Mouse (Mus musculus): ENCODE data around the gene Acer3.
A peak's percentile ranks its signal among the peaks of the same experiment; 100 is the strongest.
"Not testable (repeated sequence)": the region's sequence is repeated elsewhere in the genome, so short reads cannot be mapped to it uniquely, and the experiment has no call there.

The Acer3 gene

DNA sequence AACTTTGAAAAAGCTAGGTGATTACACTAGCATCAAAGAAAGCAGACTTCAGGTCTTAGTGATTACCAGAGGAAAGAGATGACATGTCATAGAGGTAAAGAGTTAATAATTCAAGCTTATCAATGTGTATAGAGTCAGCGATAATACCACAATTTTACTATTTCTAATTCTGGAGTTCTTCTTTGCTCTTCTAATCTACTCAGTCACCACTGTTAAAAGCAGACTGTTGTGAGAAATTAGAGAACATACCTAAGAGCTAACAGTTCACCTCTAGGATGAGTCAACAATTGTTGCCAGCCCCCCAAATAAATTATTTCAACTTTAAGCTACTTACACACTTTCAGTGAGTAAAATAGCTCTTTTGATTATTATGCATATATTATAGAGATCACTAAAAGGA is 28.1 kb downstream of the Acer3 start:
- no peak for DNase-seq (ENCODE audit: low read depth, low spot score)

DNA sequence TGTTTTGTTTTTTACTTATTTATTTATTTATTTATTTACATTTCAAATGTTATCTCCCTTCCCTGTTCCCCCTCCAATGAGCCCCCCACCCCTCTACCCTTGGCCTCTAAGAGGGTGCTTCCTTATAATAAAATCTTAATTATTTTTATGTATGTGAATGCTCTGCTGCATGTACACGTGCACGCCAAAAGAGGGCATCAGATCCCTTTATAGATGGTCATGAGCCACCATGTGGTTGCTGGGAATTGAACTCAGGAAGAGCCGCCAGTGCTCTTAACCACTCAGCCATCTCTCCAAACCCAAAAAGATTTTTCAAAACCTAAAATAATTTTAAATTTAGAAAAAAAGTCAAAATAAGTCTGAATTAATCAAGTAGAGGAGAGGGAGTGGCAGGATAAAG is 31.4 kb downstream of the Acer3 start:
- peak; percentile 53 for DNase-seq (ENCODE audit: low read depth, low spot score)

DNA sequence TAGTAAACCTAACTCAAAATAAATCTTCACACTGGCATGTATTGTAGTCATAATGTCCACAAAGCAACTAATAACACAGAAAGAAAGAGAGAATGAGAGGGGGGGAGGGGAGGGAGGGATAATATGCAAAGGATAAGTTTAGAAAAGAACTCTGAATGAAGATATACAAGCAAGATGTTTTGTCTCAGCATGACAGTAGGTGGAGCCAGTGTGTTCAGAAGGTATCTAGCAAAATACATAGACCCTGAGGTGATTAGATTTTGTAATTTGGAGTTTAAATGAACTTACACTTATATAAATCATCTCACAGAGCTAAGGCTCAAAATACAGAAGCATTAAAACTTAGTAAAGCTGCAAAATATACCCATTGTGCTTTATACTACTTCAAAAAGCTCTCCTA is 44.7 kb downstream of the Acer3 start:
- peak; percentile 9 for DNase-seq (ENCODE audit: low read depth, low spot score)

DNA sequence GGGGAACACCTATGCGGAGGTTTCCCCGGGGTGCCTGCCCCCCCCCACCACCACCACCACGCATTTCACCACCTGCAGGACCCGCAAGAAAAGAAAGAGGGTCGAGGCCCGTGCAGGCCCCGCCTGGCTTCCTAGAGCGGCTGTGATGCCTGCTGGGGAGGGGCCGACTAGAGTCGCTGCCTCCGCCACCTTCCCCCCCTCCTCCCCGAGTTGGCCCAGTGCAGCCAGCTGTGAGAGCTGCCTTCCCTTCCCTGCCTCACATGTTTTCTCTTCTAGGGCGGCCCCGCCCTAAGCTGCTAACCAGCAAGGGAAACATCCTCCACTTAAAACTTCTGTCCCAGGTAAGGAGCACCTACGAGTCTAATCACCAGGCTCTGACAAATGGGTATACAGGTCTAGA is 52.8 kb downstream of the Acer3 start:
- peak; percentile 60 for DNase-seq (ENCODE audit: low read depth, low spot score)

DNA sequence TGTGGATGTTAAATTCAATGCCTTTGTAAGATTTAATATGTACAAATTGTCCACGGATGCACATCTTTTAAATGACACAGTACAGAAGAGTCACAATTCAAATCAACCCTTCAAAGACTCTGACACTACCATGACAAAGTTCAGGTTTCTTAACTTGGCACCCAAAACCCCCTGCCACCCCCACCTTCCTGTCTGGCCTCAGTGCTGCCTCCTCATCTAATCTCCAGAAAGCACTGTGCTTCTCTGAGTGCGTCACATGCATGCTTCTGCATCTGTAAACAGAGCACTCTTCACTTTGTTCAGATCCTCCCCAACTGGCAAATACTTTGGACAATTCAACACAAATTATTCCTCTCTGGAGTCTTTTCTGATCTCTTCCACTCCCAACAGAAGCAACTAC is 68.5 kb downstream of the Acer3 start:
- DNase-seq (ENCODE audit: low read depth, low spot score), result no peak

DNA sequence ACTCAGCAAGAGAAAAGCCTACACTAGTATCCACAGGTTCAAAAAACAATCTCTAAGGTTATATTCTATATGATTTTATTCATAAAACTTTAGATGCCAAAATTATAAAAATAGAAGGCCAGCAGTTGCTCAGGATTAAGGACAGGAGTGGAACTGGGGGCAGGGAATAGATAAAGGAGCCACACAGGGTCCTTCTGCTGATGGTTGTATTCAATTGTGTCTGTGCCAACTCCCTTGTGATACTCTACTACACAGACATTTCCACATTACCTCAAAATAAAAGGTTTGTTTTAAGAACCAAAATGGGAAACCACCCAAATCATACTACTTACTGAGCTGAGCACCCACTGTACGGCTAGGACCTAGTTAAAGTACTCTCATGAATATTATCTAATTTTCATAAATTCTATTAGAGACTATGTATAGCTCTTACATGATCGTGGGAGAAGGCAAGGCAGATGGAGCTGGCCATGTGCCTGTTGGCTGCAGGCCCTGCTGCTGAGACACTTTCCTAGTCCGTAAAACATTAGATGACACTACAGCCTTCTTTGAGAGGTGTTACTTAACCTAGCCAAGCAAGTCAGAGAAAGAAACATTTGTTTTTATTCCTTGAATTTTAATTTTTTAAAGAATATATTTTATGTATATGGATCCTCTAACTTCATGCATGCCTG is 84.2 kb downstream of the Acer3 start:
- DNase-seq (ENCODE audit: low read depth, low spot score), result no peak

DNA sequence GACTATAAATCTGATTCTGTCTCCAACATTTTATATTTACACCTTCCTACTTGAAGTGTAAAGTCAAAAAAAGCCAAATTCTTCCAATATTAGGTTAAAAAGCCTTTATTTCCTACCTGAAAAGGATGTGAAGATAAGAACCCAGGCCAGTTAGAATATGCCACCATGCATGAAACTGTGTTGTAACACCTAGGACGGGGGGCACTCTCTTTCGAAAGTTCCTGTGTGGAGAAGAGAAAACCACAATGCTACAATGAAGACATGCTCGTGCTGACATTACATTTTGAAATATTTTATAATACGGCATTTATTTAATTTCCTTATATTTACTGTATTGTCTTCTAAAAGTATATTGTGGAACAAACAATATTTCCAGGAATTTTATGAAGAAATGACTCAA is 97.2 kb downstream of the Acer3 start:
- DNase-seq (ENCODE audit: low read depth, low spot score), result no peak

DNA sequence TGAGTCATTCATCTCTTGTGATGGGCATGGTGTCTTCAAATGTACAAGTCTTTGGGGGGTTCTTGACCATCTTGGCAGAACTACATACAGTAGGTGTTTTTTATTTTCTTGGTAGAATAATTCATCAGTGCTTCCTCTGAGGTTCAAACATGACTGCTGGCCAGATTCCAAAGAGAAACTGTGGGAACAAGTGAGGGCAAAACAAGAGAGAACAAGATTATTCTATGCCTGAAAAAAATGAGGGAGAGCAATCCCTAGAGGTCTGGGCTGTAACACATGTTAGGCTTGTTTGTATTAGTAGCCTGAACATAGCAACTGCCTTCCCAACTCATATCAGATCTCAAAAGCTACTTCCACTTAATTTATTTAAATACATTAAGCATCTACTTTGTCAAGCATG is 104.3 kb downstream of the Acer3 start:
- no peak for DNase-seq (ENCODE audit: low read depth, low spot score)

DNA sequence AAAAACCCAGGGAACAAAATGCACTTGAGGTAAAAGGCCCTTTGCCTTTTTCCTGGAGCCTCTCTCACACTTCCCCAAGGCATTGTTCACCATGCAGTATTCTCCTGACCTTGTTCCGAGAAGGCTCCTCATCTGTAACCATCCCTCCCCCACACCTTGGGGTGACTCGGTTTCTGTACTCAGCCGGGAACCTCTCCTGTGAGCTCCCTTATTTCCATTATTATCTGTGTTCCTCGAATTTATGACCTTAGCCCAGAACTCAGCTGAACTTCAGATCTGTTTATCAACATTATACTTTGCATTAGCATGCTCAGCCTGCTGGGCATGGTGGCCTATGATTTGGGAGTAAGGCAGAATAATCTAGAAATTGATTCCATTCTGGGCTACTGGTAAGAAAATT is 118.1 kb downstream of the Acer3 start:
- DNase-seq (ENCODE audit: low read depth, low spot score), result no peak

DNA sequence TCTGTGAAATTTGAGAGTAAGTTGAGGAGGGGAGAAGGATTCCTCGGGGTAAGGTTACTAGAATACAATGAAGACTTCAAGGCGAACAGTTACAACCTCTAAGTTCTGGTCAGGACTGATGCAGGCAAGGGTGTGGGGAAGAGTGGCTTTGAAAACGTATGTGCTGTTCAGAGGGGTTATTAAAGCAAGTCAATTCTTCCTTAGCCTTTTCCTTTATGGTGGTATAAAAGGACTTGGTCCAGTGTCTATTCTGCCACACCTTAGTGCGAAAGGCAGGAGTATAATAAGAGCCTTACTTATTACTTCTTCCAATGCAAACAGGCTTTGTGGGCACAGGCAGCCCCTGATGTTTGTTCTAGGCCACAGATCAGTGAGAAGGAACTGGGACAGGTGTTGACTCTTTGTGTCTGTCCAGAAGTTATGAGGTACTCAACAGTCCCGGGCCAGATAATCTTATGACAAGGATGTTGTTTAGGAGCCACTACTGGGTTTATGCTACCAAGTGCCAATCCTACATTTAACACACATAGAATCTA is 119.4 kb downstream of the Acer3 start:
- no peak for DNase-seq (ENCODE audit: low read depth, low spot score)

DNA sequence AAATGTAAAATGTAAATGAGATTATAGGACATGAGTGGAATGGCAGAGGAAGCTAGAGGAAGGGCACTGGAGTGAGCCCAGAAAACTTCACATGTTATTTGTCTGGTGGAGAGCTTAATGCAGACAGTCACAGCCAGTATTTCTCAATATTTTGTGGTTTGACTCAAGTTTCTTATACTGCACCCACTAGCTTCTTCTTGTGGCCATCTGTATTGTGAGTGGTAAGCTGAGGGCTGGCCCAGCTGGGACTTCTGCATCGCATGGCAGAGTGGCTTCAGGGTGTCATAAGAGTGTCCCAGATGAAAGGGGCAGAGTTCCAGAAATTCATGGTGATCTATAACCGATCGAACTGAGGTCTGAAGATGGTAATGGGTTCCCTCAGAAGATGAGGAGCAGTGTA is 120.6 kb downstream of the Acer3 start:
- no peak for DNase-seq (ENCODE audit: low read depth, low spot score)

DNA sequence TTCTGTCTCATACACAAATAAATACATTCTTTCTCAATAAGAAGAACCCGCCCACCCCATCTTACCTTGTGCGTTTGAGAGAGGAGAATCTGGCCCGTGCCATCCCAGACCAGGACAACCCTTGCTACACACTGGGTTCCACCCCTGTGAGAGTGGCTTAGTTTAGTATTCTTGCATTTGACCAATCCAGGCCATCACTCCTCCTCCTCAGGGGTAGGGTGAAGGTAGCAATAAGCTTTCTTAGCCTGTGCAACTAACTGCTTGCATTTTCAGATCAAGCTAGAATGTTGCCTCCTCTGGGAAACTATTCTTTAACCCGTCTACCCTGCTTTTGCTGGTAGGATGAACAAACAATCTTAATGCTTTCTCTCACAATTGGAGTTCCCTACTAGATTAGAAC is 121.6 kb downstream of the Acer3 start, which contains the start of gene B3gnt6:
TSS of gene B3gnt6 (minus strand) at position 101 of the 400 bp plus-strand sequence.
- DNase-seq (ENCODE audit: low read depth, low spot score), result no peak

DNA sequence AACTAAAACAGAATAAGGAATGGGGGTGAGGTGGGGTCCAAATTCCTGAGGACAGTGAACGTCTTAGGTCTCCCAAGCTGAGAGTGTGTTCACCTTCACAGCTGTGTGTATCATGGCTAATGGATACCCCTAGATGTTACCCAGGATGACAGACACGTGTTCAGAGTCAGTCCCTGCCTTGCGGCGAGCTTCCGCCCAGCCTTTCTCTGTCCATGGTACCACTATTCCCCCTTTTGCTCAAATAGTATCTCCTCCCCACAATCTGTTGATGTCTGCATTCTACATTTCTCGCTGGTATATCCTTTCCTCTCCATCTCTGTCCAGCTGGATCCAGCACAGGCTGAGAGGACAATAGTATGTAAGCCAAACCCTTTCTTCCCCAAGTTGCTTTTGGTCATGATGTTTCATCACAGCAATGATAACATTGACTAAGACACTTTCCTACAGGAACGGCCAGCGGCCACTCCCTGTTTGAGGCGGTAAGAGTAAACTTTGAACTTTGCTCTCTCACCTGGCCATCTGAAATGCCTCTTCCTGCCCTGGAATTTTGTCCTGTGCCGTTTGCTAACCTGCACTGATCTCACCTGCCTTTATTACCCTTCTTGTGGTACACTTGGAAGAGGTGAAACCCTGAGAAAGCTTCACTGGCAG is 125.7 kb downstream of the Acer3 start:
- peak; percentile 49 for DNase-seq (ENCODE audit: low read depth, low spot score)

DNA sequence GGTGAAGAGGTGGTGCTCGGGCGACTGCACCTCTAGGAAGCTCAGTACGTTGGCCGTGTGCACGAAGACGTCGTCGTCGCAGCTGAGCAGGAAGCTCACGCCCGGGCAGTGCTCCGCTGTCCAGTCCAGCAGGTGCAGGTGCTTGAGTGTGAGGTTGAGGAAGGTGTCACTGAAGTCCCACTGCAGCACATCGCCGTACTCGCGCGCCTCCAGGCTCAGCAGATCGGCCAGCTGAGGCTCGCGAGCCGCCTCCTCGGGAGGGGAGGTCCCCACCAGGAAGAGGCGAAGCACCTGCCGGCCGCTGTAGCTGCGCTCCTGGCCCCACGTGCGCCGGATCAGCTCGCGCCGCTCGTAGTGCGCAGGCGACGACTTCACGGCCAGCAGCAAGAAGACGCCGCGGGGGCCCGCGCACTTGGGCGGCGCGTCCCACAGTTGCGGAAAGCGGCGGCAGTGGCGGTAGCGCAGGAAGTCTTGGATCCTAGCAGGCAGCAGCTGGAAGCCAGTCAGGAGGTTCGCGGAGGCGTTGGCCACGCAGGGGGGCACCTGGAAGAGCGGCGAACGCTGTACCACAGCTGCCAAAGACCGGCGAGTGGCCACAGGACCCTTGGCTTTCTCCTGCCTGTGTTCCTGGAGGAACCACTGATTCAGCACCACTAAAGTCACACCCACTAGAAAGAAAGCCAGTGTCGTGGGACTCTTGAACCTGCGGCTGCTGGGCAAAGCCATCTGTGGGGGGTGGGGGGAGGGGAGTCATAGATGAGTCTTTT is 126.8 kb downstream of the Acer3 start:
- DNase-seq (ENCODE audit: low read depth, low spot score), result peak; percentile 52

DNA sequence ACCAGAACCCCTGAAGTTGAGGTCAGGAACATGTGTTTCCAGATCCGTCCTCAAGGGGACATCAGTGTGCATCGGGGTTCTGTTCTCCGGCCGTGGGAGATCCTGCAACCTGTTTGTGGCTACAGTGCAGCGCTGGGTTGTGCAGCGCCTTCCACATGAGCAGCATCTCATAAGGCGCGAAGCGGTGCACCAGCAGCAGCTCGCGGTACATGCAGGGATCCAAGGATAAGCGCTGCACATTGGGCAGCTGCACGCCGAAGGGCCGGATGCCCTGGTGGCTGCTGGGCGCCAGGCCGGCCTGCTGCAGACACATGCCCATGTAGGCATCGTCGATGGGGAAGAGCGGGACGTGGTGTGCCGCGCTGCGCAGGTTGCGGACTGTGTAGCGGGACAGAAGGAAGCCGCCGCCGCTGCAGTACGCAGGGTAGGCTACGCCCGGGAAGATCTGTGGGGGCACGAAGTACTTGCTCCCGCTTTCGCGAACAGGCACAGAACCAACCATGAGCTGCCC is 127.4 kb downstream of the Acer3 start:
- DNase-seq (ENCODE audit: low read depth, low spot score), result peak; percentile 81

DNA sequence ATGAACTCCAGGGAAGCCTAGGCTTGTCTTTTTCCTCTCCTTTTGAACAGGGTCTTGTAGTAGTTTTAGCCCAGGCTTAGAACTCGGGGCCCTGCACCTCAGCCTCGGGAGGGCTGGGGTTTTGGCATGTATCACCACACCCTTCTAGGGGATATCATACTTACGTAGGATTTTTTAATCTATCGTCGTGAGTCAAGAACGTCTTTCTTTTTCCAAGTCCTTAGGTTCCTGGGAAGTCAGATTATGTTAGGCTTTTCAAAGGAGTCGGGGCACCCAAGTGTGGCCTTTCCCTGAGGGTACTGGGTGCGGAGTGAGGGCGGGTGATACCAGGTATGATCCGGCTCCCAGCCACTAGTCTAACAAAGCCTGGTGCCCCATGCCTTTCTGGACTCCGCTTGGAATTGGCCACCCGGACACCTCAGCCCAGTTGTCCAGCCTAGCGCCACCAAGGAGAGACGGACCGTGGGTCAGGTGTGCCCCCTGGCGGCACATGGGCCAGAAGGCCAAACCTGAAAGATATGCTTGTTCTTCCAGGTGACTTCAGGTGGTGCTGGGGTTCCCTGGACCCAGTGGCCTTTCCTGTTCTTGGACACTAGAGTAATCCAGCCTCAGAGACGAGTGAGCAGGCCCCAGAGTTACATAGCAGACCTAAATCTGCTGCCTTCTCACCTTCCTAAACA is 129.3 kb downstream of the Acer3 start:
- DNase-seq (ENCODE audit: low read depth, low spot score), result no peak

DNA sequence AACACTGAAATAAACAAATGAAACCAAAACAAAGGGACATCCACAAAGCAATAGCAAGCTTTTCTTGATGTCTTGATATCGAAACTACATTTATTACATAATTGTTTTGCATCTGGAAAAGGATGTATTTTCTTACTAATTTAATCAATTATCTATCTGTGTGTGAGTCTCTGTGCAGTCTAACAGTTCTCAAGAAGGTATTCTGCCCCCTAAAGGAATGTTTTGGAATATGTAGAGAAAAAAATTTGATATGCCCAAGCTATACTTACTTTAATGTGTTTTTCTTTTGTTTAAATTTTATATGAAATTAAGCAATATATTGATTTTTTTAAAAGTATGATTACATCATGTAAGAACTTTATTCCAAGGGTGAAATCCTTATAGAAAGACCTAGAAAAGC is 130.4 kb downstream of the Acer3 start:
- DNase-seq (ENCODE audit: low read depth, low spot score), result no peak

DNA sequence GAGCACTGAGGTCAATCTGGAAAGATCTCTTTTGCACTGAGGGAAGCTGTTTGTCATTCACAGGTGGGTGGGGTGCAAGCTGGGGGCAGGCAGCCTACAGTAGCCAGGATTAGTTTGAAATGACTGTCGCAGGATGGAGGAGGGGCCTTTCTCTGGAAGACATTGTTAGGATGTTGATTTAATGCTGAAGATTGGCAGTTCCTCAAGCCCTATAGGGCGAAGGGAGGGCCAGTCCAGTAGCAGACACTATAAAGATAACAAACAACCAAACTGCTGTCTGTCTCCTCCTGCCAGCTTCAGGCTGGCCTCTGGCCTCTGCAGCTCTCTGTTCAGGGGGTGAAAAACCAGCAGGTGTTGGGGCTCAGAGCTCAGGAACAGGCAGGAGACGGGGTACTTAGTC is 131.3 kb downstream of the Acer3 start:
- no peak for DNase-seq (ENCODE audit: low read depth, low spot score)

DNA sequence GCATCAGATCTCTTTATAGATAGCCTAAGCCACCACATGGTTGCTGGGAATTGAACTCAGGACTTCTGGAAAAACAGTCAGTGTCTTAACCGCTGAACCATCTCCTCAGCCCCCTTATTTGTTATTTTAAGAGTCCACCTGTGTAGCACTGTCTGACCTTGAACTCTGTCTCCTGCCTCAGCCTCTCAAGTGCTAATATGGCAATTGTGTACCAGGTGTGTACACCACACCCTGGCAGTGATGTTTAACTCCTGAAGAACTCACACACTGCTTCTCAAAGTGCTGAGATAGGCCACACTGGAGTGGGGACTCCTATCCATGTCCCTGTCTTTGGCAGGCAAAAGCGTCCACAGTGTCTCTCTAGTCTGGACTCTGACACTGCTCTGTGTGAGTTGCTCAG is 132.3 kb downstream of the Acer3 start:
- no peak for DNase-seq (ENCODE audit: low read depth, low spot score)

DNA sequence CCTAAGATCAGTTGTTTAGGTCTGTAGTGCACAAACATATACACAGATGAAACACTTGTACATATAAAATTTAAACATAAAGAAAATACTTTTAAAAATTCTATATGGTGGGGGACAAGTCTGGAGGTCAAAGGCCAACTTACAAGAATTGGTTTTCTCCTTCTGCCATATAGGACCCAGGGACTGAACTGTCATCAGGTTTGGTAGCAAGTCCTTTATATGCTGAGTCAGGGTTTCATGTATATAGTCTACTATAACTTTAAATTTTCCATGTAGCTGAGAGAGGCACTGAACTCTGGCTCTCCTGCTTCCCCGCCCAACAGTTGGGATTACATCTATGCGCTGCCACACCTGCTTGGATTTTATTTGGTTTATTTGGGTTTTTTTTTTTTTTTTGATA is 132.8 kb downstream of the Acer3 start:
- no peak for DNase-seq (ENCODE audit: low read depth, low spot score)

DNA sequence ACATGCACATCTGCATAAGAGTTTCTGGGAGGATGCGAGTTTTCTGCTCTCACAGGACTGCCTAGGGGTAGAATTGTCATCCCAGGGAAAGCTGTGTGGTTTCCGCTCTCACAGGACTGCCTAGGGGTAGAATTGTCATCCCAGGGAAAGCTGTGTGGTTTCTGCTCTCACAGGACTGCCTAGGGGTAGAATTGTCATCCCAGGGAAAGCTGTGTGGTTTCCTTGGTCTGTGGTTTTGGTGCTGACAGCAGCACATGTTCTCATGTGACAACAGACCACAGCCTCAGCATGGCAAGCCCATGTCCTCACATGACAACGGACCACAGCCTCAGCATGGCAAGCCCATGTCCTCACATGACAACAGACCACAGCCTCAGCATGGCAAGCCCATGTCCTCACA is 133.7 kb downstream of the Acer3 start:
- DNase-seq (ENCODE audit: low read depth, low spot score), result not testable (repeated sequence)

DNA sequence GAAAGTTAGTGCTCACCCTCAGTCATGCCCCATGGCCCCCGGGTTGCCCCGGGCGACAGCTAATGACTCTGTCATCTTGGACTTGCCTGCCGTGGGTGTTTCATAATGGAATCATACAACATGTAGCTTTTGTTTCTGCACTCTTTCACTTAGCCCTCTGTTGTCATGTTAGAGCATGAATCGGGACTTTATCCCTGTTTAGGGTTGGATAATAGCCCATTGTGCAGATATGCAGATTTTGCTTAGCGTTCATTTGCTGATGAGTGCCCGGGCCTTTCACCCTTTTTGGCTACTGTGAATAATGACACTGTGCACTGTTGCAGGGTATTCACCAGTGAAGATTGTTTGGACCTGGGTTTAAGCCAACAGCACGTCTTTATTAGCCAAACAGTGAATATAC is 134.4 kb downstream of the Acer3 start:
- no peak for DNase-seq (ENCODE audit: low read depth, low spot score)

Data from R1 (cell line).